Mouse (Mus musculus): ENCODE measurements at regions not wholly inside any gene's neighbourhood (a gene's known extent, or its start where the extent isn't known, plus 50 kb on each side); places are given as distances from the start of the nearest gene placed in this dataset.

- Histone ChIP-seq H3K27me3 (ENCODE audit: control insufficient read depth, insufficient read depth, low read length) (no peaks in the 10 kb centered on the region), H3K4me2 (replicated peaks; ENCODE audit: low read depth, low read length) (no peak overlapping the region), H3K27ac (ENCODE audit: low read depth, low read length) (no peak overlapping the region), H3K4me1 (ENCODE audit: control insufficient read depth, insufficient read depth, low read length) (no peaks in the 10 kb centered on the region), H3K36me3 (ENCODE audit: control insufficient read depth, insufficient read depth, low read length) (no peaks in the 10 kb centered on the region), H3K9me3 (ENCODE audit: control insufficient read depth, low read length) (no peaks in the 10 kb centered on the region), H3K4me3 (ENCODE audit: low read length) (no peak overlapping the region), H3K9ac (ENCODE audit: low read depth, low read length) (no peak overlapping the region)
- no peak for ATAC-seq (ENCODE audit: low FRiP score, low TSS enrichment)
- 53% methylated on average over 5 of the region's 5 CpGs for WGBS
Observed at GRCm38 (mm10) chr12:25768644-25769043, 646.4 kb downstream of the Rnf144a start.

GRCm38 (mm10) chr12:25763061-25763460, 652.0 kb downstream of the Rnf144a start:
- no peak overlapping the region for H3K27ac ChIP-seq (ENCODE audit: low read depth, low read length)
- WGBS = 94% methylated on average over 1 of the region's 1 CpGs
- H3K9me3 ChIP-seq (ENCODE audit: control insufficient read depth, low read length) = peaks cover 4% of the 10 kb centered on the region; the same call in 1 of the 2 replicates
- ATAC-seq (ENCODE audit: low FRiP score, low TSS enrichment) = no peak
- no peaks in the 10 kb centered on the region for H3K4me1 ChIP-seq (ENCODE audit: control insufficient read depth, insufficient read depth, low read length)
- no peaks in the 10 kb centered on the region for H3K36me3 ChIP-seq (ENCODE audit: control insufficient read depth, insufficient read depth, low read length)
- no peaks in the 10 kb centered on the region for H3K27me3 ChIP-seq (ENCODE audit: control insufficient read depth, insufficient read depth, low read length)
- no peak overlapping the region for H3K4me3 ChIP-seq (ENCODE audit: low read length)
- H3K4me2 ChIP-seq (replicated peaks; ENCODE audit: low read depth, low read length) = no peak overlapping the region
- no peak overlapping the region for H3K9ac ChIP-seq (ENCODE audit: low read depth, low read length)

- Histone ChIP-seq H3K9me3 (ENCODE audit: control insufficient read depth, low read length) (peaks cover 6% of the 10 kb centered on the region; the same call in 1 of the 2 replicates), H3K4me2 (replicated peaks; ENCODE audit: low read depth, low read length) (no peak overlapping the region), H3K27me3 (ENCODE audit: control insufficient read depth, insufficient read depth, low read length) (no peaks in the 10 kb centered on the region), H3K27ac (ENCODE audit: low read depth, low read length) (no peak overlapping the region), H3K36me3 (ENCODE audit: control insufficient read depth, insufficient read depth, low read length) (no peaks in the 10 kb centered on the region), H3K4me3 (ENCODE audit: low read length) (no peak overlapping the region), H3K4me1 (ENCODE audit: control insufficient read depth, insufficient read depth, low read length) (no peaks in the 10 kb centered on the region), H3K9ac (ENCODE audit: low read depth, low read length) (no peak overlapping the region)
- ATAC-seq (ENCODE audit: low FRiP score, low TSS enrichment) = no peak
- WGBS = 93% methylated on average over 5 of the region's 5 CpGs
Observed at GRCm38 (mm10) chr12:25757014-25757413, 658.0 kb downstream of the Rnf144a start.

- no peak overlapping the region for H3K9ac ChIP-seq (ENCODE audit: low read depth, low read length)
- H3K27me3 ChIP-seq (ENCODE audit: control insufficient read depth, insufficient read depth, low read length) = no peaks in the 10 kb centered on the region
- H3K4me3 ChIP-seq (ENCODE audit: low read length) = no peak overlapping the region
- H3K27ac ChIP-seq (ENCODE audit: low read depth, low read length) = no peak overlapping the region
- H3K4me1 ChIP-seq (ENCODE audit: control insufficient read depth, insufficient read depth, low read length) = no peaks in the 10 kb centered on the region
- ATAC-seq (ENCODE audit: low FRiP score, low TSS enrichment) = no peak
- 61% methylated on average over 2 of the region's 2 CpGs for WGBS
- no peaks in the 10 kb centered on the region for H3K36me3 ChIP-seq (ENCODE audit: control insufficient read depth, insufficient read depth, low read length)
- no peaks in the 10 kb centered on the region for H3K9me3 ChIP-seq (ENCODE audit: control insufficient read depth, low read length)
- no peak overlapping the region for H3K4me2 ChIP-seq (replicated peaks; ENCODE audit: low read depth, low read length)
Observed at GRCm38 (mm10) chr12:25733801-25734200, 636.9 kb upstream of the Id2 start.

- Histone ChIP-seq H3K4me3 (ENCODE audit: low read length) (no peak overlapping the region), H3K27me3 (ENCODE audit: control insufficient read depth, insufficient read depth, low read length) (no peaks in the 10 kb centered on the region), H3K4me2 (replicated peaks; ENCODE audit: low read depth, low read length) (no peak overlapping the region), H3K4me1 (ENCODE audit: control insufficient read depth, insufficient read depth, low read length) (no peaks in the 10 kb centered on the region), H3K36me3 (ENCODE audit: control insufficient read depth, insufficient read depth, low read length) (no peaks in the 10 kb centered on the region), H3K9ac (ENCODE audit: low read depth, low read length) (no peak overlapping the region), H3K9me3 (ENCODE audit: control insufficient read depth, low read length) (no peaks in the 10 kb centered on the region), H3K27ac (ENCODE audit: low read depth, low read length) (no peak overlapping the region)
- ATAC-seq (ENCODE audit: low FRiP score, low TSS enrichment) = no peak
- 47% methylated on average over 2 of the region's 2 CpGs for WGBS
Observed at GRCm38 (mm10) chr12:25725774-25726173, 628.8 kb upstream of the Id2 start.

GRCm38 (mm10) chr12:25711186-25711585, 614.2 kb upstream of the Id2 start:
- no peak overlapping the region for H3K9ac ChIP-seq (ENCODE audit: low read depth, low read length)
- H3K4me2 ChIP-seq (replicated peaks; ENCODE audit: low read depth, low read length) = no peak overlapping the region
- H3K27me3 ChIP-seq (ENCODE audit: control insufficient read depth, insufficient read depth, low read length) = no peaks in the 10 kb centered on the region
- H3K36me3 ChIP-seq (ENCODE audit: control insufficient read depth, insufficient read depth, low read length) = no peaks in the 10 kb centered on the region
- H3K27ac ChIP-seq (ENCODE audit: low read depth, low read length) = no peak overlapping the region
- H3K4me1 ChIP-seq (ENCODE audit: control insufficient read depth, insufficient read depth, low read length) = no peaks in the 10 kb centered on the region
- H3K9me3 ChIP-seq (ENCODE audit: control insufficient read depth, low read length) = no peaks in the 10 kb centered on the region
- WGBS = 100% methylated on average over 1 of the region's 1 CpGs
- ATAC-seq (ENCODE audit: low FRiP score, low TSS enrichment) = no peak
- H3K4me3 ChIP-seq (ENCODE audit: low read length) = no peak overlapping the region

- H3K9me3 ChIP-seq (ENCODE audit: control insufficient read depth, low read length) = no peaks in the 10 kb centered on the region
- H3K9ac ChIP-seq (ENCODE audit: low read depth, low read length) = no peak overlapping the region
- H3K27ac ChIP-seq (ENCODE audit: low read depth, low read length) = no peak overlapping the region
- no peaks in the 10 kb centered on the region for H3K27me3 ChIP-seq (ENCODE audit: control insufficient read depth, insufficient read depth, low read length)
- 21% methylated on average over 6 of the region's 6 CpGs for WGBS
- no peak for ATAC-seq (ENCODE audit: low FRiP score, low TSS enrichment)
- 0 out of 2 replicates have a peak, but pooled peaks cover 3% of the 10 kb centered on the region for H3K4me1 ChIP-seq (ENCODE audit: control insufficient read depth, insufficient read depth, low read length)
- H3K36me3 ChIP-seq (ENCODE audit: control insufficient read depth, insufficient read depth, low read length) = no peaks in the 10 kb centered on the region
- peak overlapping the region; percentile 41 for H3K4me2 ChIP-seq (replicated peaks; ENCODE audit: low read depth, low read length)
- peak overlapping the region; percentile 20; the same call in 1 of the 2 replicates for H3K4me3 ChIP-seq (ENCODE audit: low read length)
Observed at GRCm38 (mm10) chr12:25703023-25703400, 606.1 kb upstream of the Id2 start.

GRCm38 (mm10) chr12:25702176-25703022, 605.5 kb upstream of the Id2 start:
- 0 out of 2 replicates have a peak overlapping the region, but pooled peaks have one; percentile 23 for H3K9ac ChIP-seq (ENCODE audit: low read depth, low read length)
- H3K4me3 ChIP-seq (ENCODE audit: low read length) = peak overlapping the region; percentile 20; the same call in 1 of the 2 replicates
- no peak for ATAC-seq (ENCODE audit: low FRiP score, low TSS enrichment)
- 23% methylated on average over 21 of the region's 21 CpGs for WGBS
- H3K36me3 ChIP-seq (ENCODE audit: control insufficient read depth, insufficient read depth, low read length) = no peaks in the 10 kb centered on the region
- no peak overlapping the region for H3K27ac ChIP-seq (ENCODE audit: low read depth, low read length)
- no peaks in the 10 kb centered on the region for H3K27me3 ChIP-seq (ENCODE audit: control insufficient read depth, insufficient read depth, low read length)
- H3K9me3 ChIP-seq (ENCODE audit: control insufficient read depth, low read length) = no peaks in the 10 kb centered on the region
- peak overlapping the region; percentile 41 for H3K4me2 ChIP-seq (replicated peaks; ENCODE audit: low read depth, low read length)
- H3K4me1 ChIP-seq (ENCODE audit: control insufficient read depth, insufficient read depth, low read length) = 0 out of 2 replicates have a peak, but pooled peaks cover 3% of the 10 kb centered on the region

- no peak for ATAC-seq (ENCODE audit: low FRiP score, low TSS enrichment)
- Histone ChIP-seq H3K4me1 (ENCODE audit: control insufficient read depth, insufficient read depth, low read length) (no peaks in the 10 kb centered on the region), H3K4me3 (ENCODE audit: low read length) (no peak overlapping the region), H3K9me3 (ENCODE audit: control insufficient read depth, low read length) (no peaks in the 10 kb centered on the region), H3K36me3 (ENCODE audit: control insufficient read depth, insufficient read depth, low read length) (no peaks in the 10 kb centered on the region), H3K27ac (ENCODE audit: low read depth, low read length) (no peak overlapping the region), H3K27me3 (ENCODE audit: control insufficient read depth, insufficient read depth, low read length) (no peaks in the 10 kb centered on the region), H3K9ac (ENCODE audit: low read depth, low read length) (no peak overlapping the region), H3K4me2 (replicated peaks; ENCODE audit: low read depth, low read length) (no peak overlapping the region)
Observed at GRCm38 (mm10) chr12:25687063-25687462, 590.1 kb upstream of the Id2 start.
